Mouse (Mus musculus): ENCODE results near the gene Fsd2.

The Fsd2 gene

GRCm38 (mm10) chr7:81572610-81573268 is 6.0 kb upstream of the Fsd2 start:
- no peak for DNase-seq (ENCODE audit: inconsistent age in 2 of 2, low spot score in 1 of 2)

- DNase-seq (ENCODE audit: inconsistent age in 2 of 2, low spot score in 1 of 2): peak in 1 of 2 experiments; percentile 77
These were observed 5.2 kb upstream of the Fsd2 start for GRCm38 (mm10) chr7:81571941-81572441.

GRCm38 (mm10) chr7:81571108-81571940 is 4.6 kb upstream of the Fsd2 start, which contains the start of gene Whamm:
Gene Whamm (plus strand): TSS chr7:81571266.
- peak; percentile 94 to 98 for DNase-seq (ENCODE audit: inconsistent age in 2 of 2, low spot score in 1 of 2)

GRCm38 (mm10) chr7:81570752-81571107 is 4.0 kb upstream of the Fsd2 start:
- no peak for DNase-seq (ENCODE audit: inconsistent age in 2 of 2, low spot score in 1 of 2)

- DNase-seq (ENCODE audit: inconsistent age in 2 of 2, low spot score in 1 of 2): no peak
These were observed 3.5 kb upstream of the Fsd2 start for GRCm38 (mm10) chr7:81570271-81570670.

- DNase-seq (ENCODE audit: inconsistent age in 2 of 2, low spot score in 1 of 2): no peak
These were observed 3.1 kb upstream of the Fsd2 start for GRCm38 (mm10) chr7:81569851-81570250.

- DNase-seq (ENCODE audit: inconsistent age in 2 of 2, low spot score in 1 of 2): no peak
These were observed 652 bp upstream of the Fsd2 start for GRCm38 (mm10) chr7:81567396-81567795.

- DNase-seq (ENCODE audit: inconsistent age in 2 of 2, low spot score in 1 of 2): no peak
These were observed 412 bp downstream of the Fsd2 start for GRCm38 (mm10) chr7:81566332-81566731.

- no peak for DNase-seq (ENCODE audit: inconsistent age in 2 of 2, low spot score in 1 of 2)
These were observed 1.2 kb downstream of the Fsd2 start for GRCm38 (mm10) chr7:81565381-81566055.

- no peak for DNase-seq (ENCODE audit: inconsistent age in 2 of 2, low spot score in 1 of 2)
These were observed 2.0 kb downstream of the Fsd2 start for GRCm38 (mm10) chr7:81564766-81565165.

- no peak for DNase-seq (ENCODE audit: inconsistent age in 2 of 2, low spot score in 1 of 2)
These were observed 3.2 kb downstream of the Fsd2 start for GRCm38 (mm10) chr7:81563506-81564015.

- no peak for DNase-seq (ENCODE audit: inconsistent age in 2 of 2, low spot score in 1 of 2)
These were observed 5.5 kb downstream of the Fsd2 start for GRCm38 (mm10) chr7:81561211-81561610.

- DNase-seq (ENCODE audit: inconsistent age in 2 of 2, low spot score in 1 of 2): no peak
These were observed 6.4 kb downstream of the Fsd2 start for GRCm38 (mm10) chr7:81560101-81561049.

GRCm38 (mm10) chr7:81559231-81559980 is 7.3 kb downstream of the Fsd2 start:
- no peak for DNase-seq (ENCODE audit: inconsistent age in 2 of 2, low spot score in 1 of 2)

- no peak for DNase-seq (ENCODE audit: inconsistent age in 2 of 2, low spot score in 1 of 2)
These were observed 8.8 kb downstream of the Fsd2 start for GRCm38 (mm10) chr7:81557985-81558360.

GRCm38 (mm10) chr7:81557252-81557984 is 9.3 kb downstream of the Fsd2 start:
- DNase-seq (ENCODE audit: inconsistent age in 2 of 2, low spot score in 1 of 2): no peak

- no peak for DNase-seq (ENCODE audit: inconsistent age in 2 of 2, low spot score in 1 of 2)
These were observed 9.9 kb downstream of the Fsd2 start for GRCm38 (mm10) chr7:81556839-81557238.

GRCm38 (mm10) chr7:81554369-81554768 is 12.4 kb downstream of the Fsd2 start:
- DNase-seq (ENCODE audit: inconsistent age in 2 of 2, low spot score in 1 of 2): peak in 1 of 2 experiments; percentile 56

- DNase-seq (ENCODE audit: inconsistent age in 2 of 2, low spot score in 1 of 2): no peak
These were observed 13.2 kb downstream of the Fsd2 start for GRCm38 (mm10) chr7:81553589-81553988.
